In genomic region chr9:109813424-109813823, GRCm38 (mm10) we compare ENCODE assay signal across 14 mouse cellular contexts. TPM values are rescaled to one million over a fixed set of nuclear protein-coding genes. Genes with fewer than 3 reads are reported as not detected.
DNase-seq lines count a peak whose midpoint lies in the region; ATAC-seq lines count a peak whose summit lies in the region.
"Had no signal": no experiment of that assay in that cellular context is flagged by ENCODE, and none has a peak within 500 bp of the region (broad histone marks: within the 10 kb centered on the region; RNA-seq: fewer than 3 reads in every experiment).

No protein-coding gene starts in this region.

- H3K9ac ChIP-seq in hindbrain, embryonic 12.5 days = no peak overlapping the region

- H3K4me1 ChIP-seq in heart, embryonic 10.5 days = peaks cover 5% of the 10 kb centered on the region; the same call in 1 of the 2 replicates
- no peaks in the 10 kb centered on the region for H3K4me1 ChIP-seq in hindbrain, embryonic 12.5 days

- DNase-seq in heart, embryonic 10.5 days (ENCODE audit: low spot score) = no peak
- DNase-seq in heart, postnatal 25 days (ENCODE audit: low spot score) = no peak
- DNase-seq in layer of hippocampus, postnatal 36 days = peak; percentile 4
- DNase-seq in layer of hippocampus, adult 9-10 months (ENCODE audit: low spot score) = no peak
- DNase-seq in R1 (ENCODE audit: low read depth, low spot score) = peak; percentile 24
- DNase-seq in urinary bladder, postnatal 36 days (ENCODE audit: low spot score in 2 of 2) = no peak
- no peak for DNase-seq in urinary bladder, postnatal 25 days (ENCODE audit: low spot score)
- DNase-seq: kidney, postnatal 4 days; liver had no signal

- H3K9me3 ChIP-seq in heart, embryonic 10.5 days = no peaks in the 10 kb centered on the region
- H3K9me3 ChIP-seq in hindbrain, embryonic 12.5 days (replicated peaks) = no peaks in the 10 kb centered on the region

- no peak overlapping the region for H3K4me2 ChIP-seq in hindbrain, embryonic 12.5 days (replicated peaks)

- H3K4me3 ChIP-seq in heart, embryonic 10.5 days = no peak overlapping the region
- no peak overlapping the region for H3K4me3 ChIP-seq in hindbrain, embryonic 12.5 days

- H3K27me3 ChIP-seq in heart, embryonic 10.5 days (ENCODE audit: insufficient read depth, poor library complexity, severe bottlenecking) = no peaks in the 10 kb centered on the region
- H3K27me3 ChIP-seq in hindbrain, embryonic 12.5 days = no peaks in the 10 kb centered on the region

- H3K27ac ChIP-seq in heart, embryonic 10.5 days = peak overlapping the region; percentile 30; the same call in 1 of the 2 replicates
- no peak overlapping the region; the same call in 1 of the 2 replicates for H3K27ac ChIP-seq in hindbrain, embryonic 12.5 days
- H3K27ac ChIP-seq: macrophage had no signal

- WGBS in heart, embryonic 10.5 days = 42% methylated on average over 7 of the region's 7 CpGs
- 40% methylated on average over 7 of the region's 7 CpGs for WGBS in hindbrain, embryonic 12.5 days

- peak; percentile 32; the same call in 1 of the 2 replicates for ATAC-seq in hindbrain, embryonic 12.5 days (ENCODE audit: low FRiP score)

- no peaks in the 10 kb centered on the region for H3K36me3 ChIP-seq in heart, embryonic 10.5 days
- H3K36me3 ChIP-seq in hindbrain, embryonic 12.5 days = no peaks in the 10 kb centered on the region

- intact Hi-C loops in heart, postnatal 25 days (cut with DNase I) = no loop called here

RNA-seq across cellular contexts. Expression of gene Spink8, which starts 1.3 kb away (rescaled TPM):
- not detected in 2 replicates for polyA plus RNA-seq in heart, embryonic 10.5 days (2016; fragmentation: Nextera tagmentation; extraction: Ambion mirVana)
- total RNA-seq in heart, postnatal 25 days (2021) = not detected
- total RNA-seq in layer of hippocampus, postnatal 36 days (2021) = 10 to 100 TPM; 60.4 to 73.2 TPM
- not detected in 2 replicates for polyA plus RNA-seq in hindbrain, embryonic 12.5 days (2016; fragmentation: Nextera tagmentation; extraction: Ambion mirVana)
- total RNA-seq: heart, postnatal 10 days had no signal
- polyA plus RNA-seq: macrophage; spleen, adult 2 months had no signal

RNA-seq across cellular contexts. Expression of gene Nme6, which starts 19.1 kb away (rescaled TPM):
- 84.4 and 93.4 TPM in 2 replicates for polyA plus RNA-seq in heart, embryonic 10.5 days (2016; fragmentation: Nextera tagmentation; extraction: Ambion mirVana)
- 10 to 100 TPM; 19.5 to 20.1 TPM for total RNA-seq in heart, postnatal 25 days (2021)
- total RNA-seq in layer of hippocampus, postnatal 36 days (2021) = 10 to 100 TPM in 1 of 2 experiments, 1 to 10 TPM in 1; 8.3 to 10.1 TPM
- polyA plus RNA-seq in hindbrain, embryonic 12.5 days (2016; fragmentation: Nextera tagmentation; extraction: Ambion mirVana) = 60.4 and 68.7 TPM in 2 replicates

RNA-seq across cellular contexts. Expression of gene Fbxw27, which starts 23.0 kb away (rescaled TPM):
- polyA plus RNA-seq in heart, embryonic 10.5 days (2016; fragmentation: Nextera tagmentation; extraction: Ambion mirVana) = not detected in 2 replicates
- not detected for total RNA-seq in heart, postnatal 25 days (2021)
- total RNA-seq in layer of hippocampus, postnatal 36 days (2021) = not detected
- not detected in 2 replicates for polyA plus RNA-seq in hindbrain, embryonic 12.5 days (2016; fragmentation: Nextera tagmentation; extraction: Ambion mirVana)
- total RNA-seq: heart, postnatal 10 days had no signal
- polyA plus RNA-seq: macrophage; spleen, adult 2 months; thymus, postnatal 0 days had no signal

RNA-seq across cellular contexts. Expression of gene Camp, which starts 36.0 kb away (rescaled TPM):
- polyA plus RNA-seq in heart, embryonic 10.5 days (2016; fragmentation: Nextera tagmentation; extraction: Ambion mirVana) = not detected in 2 replicates
- not detected for total RNA-seq in heart, postnatal 25 days (2021)
- total RNA-seq in layer of hippocampus, postnatal 36 days (2021) = not detected
- polyA plus RNA-seq in hindbrain, embryonic 12.5 days (2016; fragmentation: Nextera tagmentation; extraction: Ambion mirVana) = 1.9 and 2.0 TPM in 2 replicates

Comparison
In these comparisons a context has a peak if more than half of its experiments do, and no peak if none do; other contexts are left out.
1. DNase-seq: peak in layer of hippocampus, postnatal 36 days (2 of 2) and R1 (single experiment); none in heart, embryonic 10.5 days (single experiment), heart, postnatal 25 days (single experiment), layer of hippocampus, adult 9-10 months (single experiment), urinary bladder, postnatal 36 days (0 of 2) and urinary bladder, postnatal 25 days (single experiment).
2. RNA of gene Spink8, which starts 1.3 kb away (total RNA-seq): 60.4 to 73.2 TPM in layer of hippocampus, postnatal 36 days; not detected in heart, postnatal 25 days; every median in the first group is over 10 times any median in the second.